Mouse (Mus musculus) megakaryocyte, embryonic 14.5 days (primary cell): ENCODE measurements at regions not wholly inside any gene's neighbourhood (a gene's known extent, or its start where the extent isn't known, plus 50 kb on each side); places are given as distances from the start of the nearest gene placed in this dataset.

ENCODE experiments used
- FLI1 ChIP-seq: IDR thresholded peaks from 2 replicates; pipeline ENCODE4 v1.6.1; 2012; ENCODE audit warnings: low read length, inconsistent platforms, mixed read lengths
- GATA1 ChIP-seq: IDR thresholded peaks from 3 replicates; pipeline ENCODE4 v1.6.1; 2012; ENCODE audit warnings: mixed read lengths, low read length, inconsistent platforms, borderline replicate concordance

- no peak for TF ChIP-seq GATA1
- no peak for TF ChIP-seq FLI1
Measured at GRCm38 (mm10) chr9:46468306-46468705, 148.5 kb upstream of the 4931429L15Rik start.
